Mouse (Mus musculus) neutrophil, adult 83 days (primary cell): Measurements from ENCODE around the gene Tmem125. TPM values are rescaled to one million over a fixed set of nuclear protein-coding genes. Genes with fewer than 3 reads are reported as not detected.

ENCODE experiments used
- total RNA-seq, 2 experiments: library from RNA; stranded (reverse); gene quantifications; one replicate each; pipeline ENCODE4 v1.2.4; 2023

Tmem125 gene
- total RNA-seq = under 1 TPM in 1 of 2 experiments, not detected in 1; 0.18 TPM

GRCm38 (mm10) chr4:118543592-118544260 lies at the start of gene Tmem125:
Gene Tmem125, minus strand, starts transcription at chr4:118544044.

GRCm38 (mm10) chr4:118526408-118527334 lies 17.2 kb downstream of the Tmem125 start, which contains the start of gene 2610528J11Rik:
Gene 2610528J11Rik, plus strand, starts transcription at chr4:118526999.

Other genes with a start within 250 kb of the Tmem125 start
- 10 to 100 TPM; 51.6 to 52.9 TPM for gene Szt2, start 134.8 kb downstream of the Tmem125 start, total RNA-seq
- 10 to 100 TPM; 69.4 to 70.3 TPM for gene Med8, start 134.7 kb downstream of the Tmem125 start, total RNA-seq
- 10 to 100 TPM; 98.1 to 98.9 TPM for gene Elovl1, start 116.0 kb downstream of the Tmem125 start, total RNA-seq
- 10 to 100 TPM; 73.5 to 91.3 TPM for gene Cdc20, start 106.7 kb downstream of the Tmem125 start, total RNA-seq
- under 1 TPM; 0.77 to 0.99 TPM for gene Mpl, start 86.5 kb downstream of the Tmem125 start, total RNA-seq
- 1 to 10 TPM; 3.3 to 3.4 TPM for gene Tie1, start 54.0 kb downstream of the Tmem125 start, total RNA-seq
- not detected for gene 2610528J11Rik, start 17.0 kb downstream of the Tmem125 start, total RNA-seq
- 1 to 10 TPM; 2.0 to 2.3 TPM for gene Cfap57, start 76.7 kb upstream of the Tmem125 start, total RNA-seq
- gene Ebna1bp2, start 76.8 kb upstream of the Tmem125 start, total RNA-seq = 10 to 100 TPM; 38.3 to 43.4 TPM
- not detected for gene Olfr62, start 114.9 kb upstream of the Tmem125 start, total RNA-seq
- gene Olfr1342, start 148.7 kb upstream of the Tmem125 start, total RNA-seq = not detected
- not detected for gene Olfr1341, start 159.5 kb upstream of the Tmem125 start, total RNA-seq
- gene Olfr1340, start 176.1 kb upstream of the Tmem125 start, total RNA-seq = not detected
- not detected for gene Olfr1339, start 188.1 kb upstream of the Tmem125 start, total RNA-seq
- gene Olfr1338, start 214.7 kb upstream of the Tmem125 start, total RNA-seq = not detected
- not detected for gene Olfr1337, start 238.5 kb upstream of the Tmem125 start, total RNA-seq